Mouse (Mus musculus): ENCODE results near the gene Pygm.

Pygm gene

GRCm38 (mm10) chr19:6352107-6352505 lies 32.1 kb upstream of the Pygm start:
- no peak for DNase-seq (ENCODE audit: low spot score)

GRCm38 (mm10) chr19:6354030-6354429 lies 30.2 kb upstream of the Pygm start:
- no peak for DNase-seq (ENCODE audit: low spot score)

- no peak for DNase-seq (ENCODE audit: low spot score)
Measured at GRCm38 (mm10) chr19:6361291-6361690, 22.9 kb upstream of the Pygm start.

- DNase-seq (ENCODE audit: low spot score) = no peak
Measured at GRCm38 (mm10) chr19:6363091-6363410, 21.1 kb upstream of the Pygm start.

GRCm38 (mm10) chr19:6363411-6364240 lies 20.6 kb upstream of the Pygm start, which contains the start of gene Sf1:
Sf1 (plus strand) TSS chr19:6363690.
- peak; percentile 99 for DNase-seq (ENCODE audit: low spot score)

GRCm38 (mm10) chr19:6364317-6364725 lies 19.9 kb upstream of the Pygm start:
- DNase-seq (ENCODE audit: low spot score) = peak; percentile 82

- DNase-seq (ENCODE audit: low spot score) = no peak
Measured at GRCm38 (mm10) chr19:6364842-6365241, 19.4 kb upstream of the Pygm start.

GRCm38 (mm10) chr19:6370175-6370574 lies 14.0 kb upstream of the Pygm start:
- no peak for DNase-seq (ENCODE audit: low spot score)

- DNase-seq (ENCODE audit: low spot score) = no peak
Measured at GRCm38 (mm10) chr19:6372433-6372832, 11.8 kb upstream of the Pygm start.

GRCm38 (mm10) chr19:6373539-6374400 lies 10.4 kb upstream of the Pygm start:
- DNase-seq (ENCODE audit: low spot score) = peak; percentile 50

- DNase-seq (ENCODE audit: low spot score) = no peak
Measured at GRCm38 (mm10) chr19:6374571-6374970, 9.6 kb upstream of the Pygm start.

GRCm38 (mm10) chr19:6375423-6376254 lies 8.6 kb upstream of the Pygm start:
- DNase-seq (ENCODE audit: low spot score) = no peak

- no peak for DNase-seq (ENCODE audit: low spot score)
Measured at GRCm38 (mm10) chr19:6376255-6376564, 8.0 kb upstream of the Pygm start.

GRCm38 (mm10) chr19:6376643-6377042 lies 7.6 kb upstream of the Pygm start:
- DNase-seq (ENCODE audit: low spot score) = no peak

- no peak for DNase-seq (ENCODE audit: low spot score)
Measured at GRCm38 (mm10) chr19:6377327-6378040, 6.7 kb upstream of the Pygm start.

GRCm38 (mm10) chr19:6380411-6381166 lies 3.6 kb upstream of the Pygm start:
- no peak for DNase-seq (ENCODE audit: low spot score)

- DNase-seq (ENCODE audit: low spot score) = no peak
Measured at GRCm38 (mm10) chr19:6381238-6381637, 3.0 kb upstream of the Pygm start.

- DNase-seq (ENCODE audit: low spot score) = no peak
Measured at GRCm38 (mm10) chr19:6382323-6382924, 1.8 kb upstream of the Pygm start.

- DNase-seq (ENCODE audit: low spot score) = no peak
Measured at GRCm38 (mm10) chr19:6383470-6383869, 729 bp upstream of the Pygm start.

GRCm38 (mm10) chr19:6384954-6385353 lies 755 bp downstream of the Pygm start:
- no peak for DNase-seq (ENCODE audit: low spot score)

- DNase-seq (ENCODE audit: low spot score) = no peak
Measured at GRCm38 (mm10) chr19:6385419-6385818, 1.2 kb downstream of the Pygm start.
